Mouse (Mus musculus): Measurements from ENCODE around the gene Ppa1.

Ppa1 gene

DNA sequence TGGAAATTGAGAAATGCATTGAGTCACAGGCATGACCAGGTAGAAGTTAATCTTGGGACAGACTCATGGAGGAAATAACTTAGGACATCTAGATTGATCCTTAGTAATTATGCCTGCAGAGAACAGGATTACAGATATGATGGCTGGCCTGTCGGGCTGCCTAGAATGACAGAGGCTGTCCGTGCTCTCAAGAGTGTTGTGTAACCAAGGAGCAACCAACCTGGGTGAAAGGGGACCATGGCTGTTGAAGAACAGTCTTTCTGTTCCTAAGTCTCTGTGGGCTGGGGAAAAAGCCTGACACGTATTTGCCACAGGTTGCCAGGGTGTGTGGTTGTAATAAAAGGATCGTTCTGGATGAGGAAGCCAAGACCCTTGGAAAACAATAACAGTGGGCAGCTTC is 8.0 kb upstream of the Ppa1 start:
- DNase-seq (ENCODE audit: low read depth in 2 of 2, low spot score in 2 of 2): no peak

DNA sequence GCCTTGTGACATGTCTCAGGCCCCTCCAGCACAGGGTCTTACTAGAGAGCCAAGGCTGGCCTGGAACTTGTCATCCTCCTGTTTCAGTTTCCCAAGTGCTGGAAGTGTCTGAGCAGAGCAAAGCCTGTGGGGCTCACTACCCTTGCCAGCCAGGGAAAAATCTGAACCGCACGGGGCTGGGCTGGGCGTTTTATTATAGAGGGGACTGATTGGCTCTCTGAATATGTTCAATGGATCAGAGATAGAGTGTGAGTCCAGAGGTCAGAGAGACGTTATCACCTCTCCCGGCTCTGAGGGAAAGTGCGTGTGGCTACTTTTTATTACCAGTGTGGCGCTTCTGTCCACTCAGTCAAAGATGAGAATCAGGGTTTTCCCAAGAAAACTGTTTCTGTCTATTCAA is 1.8 kb upstream of the Ppa1 start:
- DNase-seq (ENCODE audit: low read depth in 2 of 2, low spot score in 2 of 2): no peak

DNA sequence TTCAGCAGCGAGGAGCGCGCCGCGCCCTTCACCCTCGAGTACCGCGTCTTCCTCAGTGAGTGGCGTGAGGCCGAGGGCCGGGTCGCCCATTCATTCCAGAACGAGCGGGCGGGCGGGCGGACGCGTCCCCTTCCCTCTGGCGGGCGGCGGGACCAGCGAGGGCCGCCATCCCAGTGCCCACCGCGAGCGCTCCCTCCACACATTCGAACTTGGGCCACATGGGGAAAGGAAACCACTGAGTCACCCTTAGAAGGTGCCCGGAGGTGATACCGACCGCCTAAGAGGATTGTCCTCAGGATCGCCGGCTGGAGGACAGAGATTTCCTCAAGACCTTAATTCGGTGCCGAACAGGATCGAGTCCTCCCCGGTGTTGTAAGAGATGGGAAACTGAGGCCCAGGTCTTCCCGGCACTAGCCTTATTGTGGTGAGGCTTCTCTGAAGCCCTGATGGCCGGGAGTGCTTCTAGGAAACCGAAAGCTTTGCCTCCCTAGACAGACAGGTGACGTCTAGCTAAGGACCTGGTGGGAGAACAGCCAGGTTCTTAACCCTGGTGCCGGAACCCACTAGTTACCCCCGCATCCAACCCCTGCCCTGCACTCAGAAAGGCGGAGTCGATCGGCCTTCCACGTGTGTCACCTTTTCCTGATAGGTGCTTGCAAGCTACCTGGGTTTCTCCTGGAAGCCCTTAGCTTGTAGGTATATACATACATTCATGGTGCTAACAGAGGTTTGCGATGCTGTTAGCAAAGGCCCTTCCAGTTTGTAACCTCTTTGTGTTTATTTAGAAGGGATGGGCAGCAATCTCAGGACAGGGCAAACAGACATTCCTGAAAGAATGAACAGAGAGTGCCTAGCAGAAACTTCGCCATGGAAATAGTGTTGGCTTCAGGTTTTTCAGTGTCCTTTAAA is 639 bp downstream of the Ppa1 start:
- peak in 1 of 2 experiments; percentile 14 for DNase-seq (ENCODE audit: low read depth in 2 of 2, low spot score in 2 of 2)

DNA sequence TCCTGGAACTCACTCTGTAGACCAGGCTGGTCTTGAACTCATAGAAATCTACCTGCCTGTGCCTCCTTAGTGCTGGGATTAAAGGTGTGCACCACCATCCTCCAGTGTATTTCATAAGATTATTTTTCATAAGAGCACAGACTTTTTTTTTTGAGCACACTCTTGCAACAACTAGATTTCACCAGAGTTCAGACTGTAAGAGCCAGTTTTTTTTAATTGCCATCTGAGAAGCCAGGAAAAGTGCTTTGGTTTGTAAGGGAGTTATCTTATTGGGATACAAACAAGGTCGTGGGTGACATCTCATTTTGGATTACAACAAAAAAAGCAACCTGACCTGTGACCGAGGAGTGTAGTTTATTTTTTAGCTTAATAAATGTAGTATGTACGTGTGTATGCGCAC is 5.8 kb downstream of the Ppa1 start:
- DNase-seq (ENCODE audit: low read depth in 2 of 2, low spot score in 2 of 2): no peak

DNA sequence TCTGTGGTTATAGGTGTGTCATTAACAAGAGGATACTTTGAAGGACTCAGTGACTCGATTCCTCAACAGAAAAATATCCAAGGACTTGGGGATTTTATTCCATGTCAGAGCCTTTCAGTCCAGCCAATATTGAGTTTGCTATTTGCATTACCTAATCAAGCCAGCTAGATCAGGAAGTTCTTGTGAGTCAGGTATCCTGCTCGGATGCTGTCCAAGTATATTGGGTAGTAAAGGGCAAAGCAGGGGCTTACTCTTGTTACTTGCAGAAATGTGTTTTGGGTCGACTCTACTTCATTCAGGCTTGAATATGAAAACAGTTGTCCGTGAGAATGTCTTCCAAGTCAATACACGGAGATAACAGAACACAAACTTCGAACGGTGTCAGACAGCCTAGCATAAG is 6.3 kb downstream of the Ppa1 start:
- no peak for DNase-seq (ENCODE audit: low read depth in 2 of 2, low spot score in 2 of 2)

DNA sequence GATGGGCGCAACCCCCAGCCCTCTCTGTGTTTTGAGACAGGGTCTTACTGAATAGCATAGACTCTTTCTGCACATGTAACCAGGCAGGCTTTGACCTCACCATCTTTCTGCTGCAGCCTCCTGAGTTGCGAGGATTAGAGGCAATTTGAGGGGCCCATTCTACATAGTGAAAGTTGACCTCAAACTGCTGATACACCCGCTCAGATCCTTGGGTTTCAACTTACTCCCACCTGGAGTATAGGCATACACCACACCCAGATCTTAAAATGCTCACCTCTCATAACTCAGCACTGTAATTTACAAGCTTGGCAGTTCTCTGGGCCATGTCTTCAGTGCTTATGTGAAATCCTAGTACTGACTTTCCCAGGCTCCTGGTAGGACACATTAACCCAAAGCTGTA is 6.8 kb downstream of the Ppa1 start:
- no peak for DNase-seq (ENCODE audit: low read depth in 2 of 2, low spot score in 2 of 2)

DNA sequence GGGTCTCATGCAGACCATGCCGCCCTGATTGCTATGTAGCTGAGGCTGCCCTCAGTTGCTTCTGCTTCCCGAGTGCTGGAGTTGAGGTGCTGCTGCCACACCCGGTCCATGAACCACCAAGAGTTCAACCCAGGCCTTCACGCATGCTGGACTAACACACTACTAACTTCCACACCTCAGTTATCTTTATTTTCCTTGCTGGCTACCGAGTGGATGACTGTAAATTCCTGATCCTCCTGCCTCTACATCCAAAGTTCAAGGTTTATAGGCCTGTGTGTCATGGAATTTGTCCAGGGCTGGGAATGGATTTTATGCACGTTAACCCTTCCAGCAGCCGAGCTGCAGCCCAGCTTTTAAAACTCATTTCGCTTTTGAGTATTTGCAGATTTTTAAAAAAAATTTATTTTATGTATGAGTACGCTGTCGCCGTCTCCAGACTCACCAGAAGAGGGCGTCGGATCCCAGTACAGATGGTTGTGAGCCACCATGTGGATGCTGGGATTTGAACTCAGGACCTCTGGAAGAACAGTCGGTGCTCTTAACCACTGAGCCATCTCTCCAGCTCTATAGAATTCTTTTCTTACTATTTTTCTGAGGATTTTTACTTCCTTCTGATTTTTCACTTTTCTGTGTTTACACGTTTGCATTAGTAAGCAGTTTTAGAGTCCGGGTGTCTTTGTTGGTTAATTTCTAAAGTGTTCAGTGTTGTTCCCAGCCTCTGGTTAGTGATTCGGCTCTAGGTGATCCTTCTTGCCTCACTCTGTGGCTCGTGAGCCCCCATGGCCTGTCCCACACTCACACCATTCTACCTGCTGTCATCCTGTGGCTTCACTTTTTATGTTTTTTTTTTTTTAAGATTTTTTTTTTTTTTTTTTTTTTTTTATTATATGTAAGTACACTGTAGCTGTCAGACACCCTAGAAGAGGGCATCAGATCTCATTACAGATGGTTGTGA is 8.9 kb downstream of the Ppa1 start:
- no peak for DNase-seq (ENCODE audit: low read depth in 2 of 2, low spot score in 2 of 2)

DNA sequence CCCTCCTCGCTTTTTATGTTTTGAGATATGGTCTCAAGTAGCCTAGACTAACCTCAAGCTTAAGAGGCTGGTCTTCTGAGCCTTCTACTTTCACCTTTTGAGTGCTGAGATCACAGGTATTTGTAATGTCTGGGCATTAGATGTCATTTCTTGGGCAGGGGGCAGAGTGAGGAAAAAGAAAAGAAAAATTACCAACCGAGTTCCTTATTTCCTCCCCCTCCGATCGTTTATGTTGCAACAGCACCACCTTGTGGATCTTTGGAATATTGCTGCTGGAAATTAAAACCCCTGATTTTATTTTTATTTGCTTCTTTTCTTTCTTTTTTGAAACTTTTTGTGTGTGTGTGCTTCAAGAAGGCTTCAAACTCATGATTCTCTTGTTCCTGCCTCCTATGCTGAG is 9.6 kb downstream of the Ppa1 start:
- DNase-seq (ENCODE audit: low read depth in 2 of 2, low spot score in 2 of 2): peak; percentile 45 to 55

DNA sequence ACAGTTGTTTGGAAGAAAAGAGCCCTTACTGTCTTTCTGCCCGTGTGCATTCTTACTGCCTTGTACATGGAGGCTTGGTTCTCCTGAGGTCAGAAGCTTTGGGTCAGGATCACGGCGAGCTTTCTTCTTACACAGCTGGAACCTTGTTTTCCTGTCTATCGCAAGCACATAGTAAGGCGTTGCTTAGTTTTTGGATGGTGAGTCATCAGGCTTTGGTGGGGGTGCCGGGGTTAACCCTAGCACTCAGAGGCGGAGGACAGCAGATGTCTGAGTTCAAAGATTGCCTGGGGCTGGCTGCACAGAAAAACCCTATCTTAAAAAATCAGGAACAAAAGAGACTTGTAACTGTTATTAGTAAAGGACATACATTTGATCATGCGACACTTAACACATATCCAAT is 13.5 kb downstream of the Ppa1 start:
- DNase-seq (ENCODE audit: low read depth in 2 of 2, low spot score in 2 of 2): no peak

DNA sequence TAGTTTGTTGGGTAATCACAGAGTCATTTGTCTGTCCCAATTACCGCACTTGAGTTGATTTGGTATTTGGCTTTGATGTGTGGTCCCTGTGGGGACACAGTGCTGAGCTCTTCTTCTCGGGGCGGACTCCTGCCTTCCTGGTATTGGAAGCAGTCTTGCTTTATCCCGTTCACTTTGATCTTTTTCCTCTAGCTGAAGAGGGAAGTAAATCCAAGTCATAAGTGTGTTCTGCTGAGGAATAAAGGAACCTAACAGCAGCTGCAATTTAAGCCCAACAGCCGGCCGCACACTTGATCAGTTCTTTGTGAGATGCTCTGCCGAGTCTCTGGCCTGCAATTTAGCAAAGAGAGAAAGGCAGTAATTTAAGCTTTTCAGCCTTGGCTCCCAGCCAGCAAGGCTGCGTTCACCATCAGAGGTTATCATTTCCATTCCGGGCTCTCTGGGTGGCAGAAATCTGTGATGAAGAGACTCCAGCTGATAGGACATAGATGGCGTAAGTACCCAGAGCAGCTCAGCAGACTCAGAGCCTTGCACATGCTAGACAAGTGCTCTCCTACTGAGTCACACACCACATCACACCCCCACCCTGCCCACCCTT is 14.1 kb downstream of the Ppa1 start:
- DNase-seq (ENCODE audit: low read depth in 2 of 2, low spot score in 2 of 2): no peak

DNA sequence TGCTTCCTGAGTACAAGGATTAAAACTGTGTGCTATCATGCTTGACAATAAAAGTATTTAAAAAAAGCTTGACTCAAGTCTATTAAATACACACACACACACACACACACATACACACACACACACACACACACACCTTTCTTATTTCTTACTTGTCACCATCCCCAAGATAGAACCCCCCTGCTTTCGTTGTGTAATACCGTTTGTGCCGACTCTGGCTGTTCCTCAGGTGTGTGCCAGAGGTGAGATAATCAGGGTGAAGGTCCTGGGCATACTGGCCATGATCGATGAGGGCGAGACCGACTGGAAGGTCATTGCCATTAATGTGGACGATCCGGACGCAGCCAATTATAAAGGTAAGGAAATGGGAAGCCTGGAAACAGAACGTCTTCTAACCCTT is 16.8 kb downstream of the Ppa1 start:
- no peak for DNase-seq (ENCODE audit: low read depth in 2 of 2, low spot score in 2 of 2)

DNA sequence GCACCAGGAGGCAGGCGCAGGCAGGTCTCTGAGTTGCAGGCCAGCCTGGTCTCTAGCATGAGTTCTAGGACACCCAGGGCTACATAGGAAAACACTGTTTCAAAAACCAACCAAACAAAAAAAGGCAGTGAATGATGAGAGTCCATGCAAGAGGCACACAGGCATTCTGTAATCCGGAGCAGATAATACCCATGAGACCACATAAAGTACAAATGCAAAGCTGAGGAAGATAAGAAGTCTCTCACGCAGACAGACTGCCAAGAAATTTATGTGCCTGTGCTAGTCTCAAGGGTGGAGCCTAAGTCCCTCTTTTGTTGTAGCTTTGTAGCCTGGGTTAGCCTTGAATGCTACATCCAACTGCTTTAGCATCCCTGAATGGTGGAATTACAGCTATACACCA is 17.3 kb downstream of the Ppa1 start:
- DNase-seq (ENCODE audit: low read depth in 2 of 2, low spot score in 2 of 2): no peak

DNA sequence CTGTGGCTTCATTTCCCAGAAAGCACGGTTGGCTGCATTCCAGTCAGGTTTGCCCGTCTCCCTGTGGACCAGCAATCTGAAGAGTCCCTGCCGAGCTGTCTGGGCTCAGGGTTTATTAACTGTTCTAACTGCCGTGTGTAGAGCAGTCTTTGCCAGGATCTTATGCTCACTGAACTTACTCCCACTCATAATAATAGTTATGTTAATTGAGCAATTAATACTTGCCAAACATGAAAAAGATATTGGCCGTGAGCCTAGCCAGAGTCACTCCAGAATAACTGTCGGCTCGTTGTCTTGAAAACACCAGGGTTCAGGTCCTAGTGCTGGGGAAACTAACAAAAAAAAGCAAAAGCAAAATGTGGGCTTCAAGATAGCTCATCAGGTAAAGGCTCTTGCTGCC is 20.9 kb downstream of the Ppa1 start:
- no peak for DNase-seq (ENCODE audit: low read depth in 2 of 2, low spot score in 2 of 2)

DNA sequence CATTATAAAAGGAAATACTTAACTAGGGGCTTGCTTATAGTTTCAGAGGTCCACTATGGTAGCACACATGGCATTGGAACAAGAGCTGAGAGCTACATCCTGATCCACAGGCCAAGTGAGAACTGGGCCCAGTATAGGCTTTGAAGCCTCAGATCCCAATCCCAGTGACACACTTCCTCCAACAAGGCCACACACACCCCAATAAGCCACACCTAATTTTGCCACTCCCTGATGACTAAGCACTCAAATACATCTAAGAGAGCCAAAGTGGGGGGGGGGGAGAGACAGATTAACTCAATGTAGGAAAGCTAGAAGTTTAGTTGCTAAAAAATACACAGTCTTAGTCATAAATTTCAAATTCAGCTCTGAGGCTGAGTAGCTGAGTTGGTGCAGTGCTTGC is 21.5 kb downstream of the Ppa1 start:
- no peak for DNase-seq (ENCODE audit: low read depth in 2 of 2, low spot score in 2 of 2)

DNA sequence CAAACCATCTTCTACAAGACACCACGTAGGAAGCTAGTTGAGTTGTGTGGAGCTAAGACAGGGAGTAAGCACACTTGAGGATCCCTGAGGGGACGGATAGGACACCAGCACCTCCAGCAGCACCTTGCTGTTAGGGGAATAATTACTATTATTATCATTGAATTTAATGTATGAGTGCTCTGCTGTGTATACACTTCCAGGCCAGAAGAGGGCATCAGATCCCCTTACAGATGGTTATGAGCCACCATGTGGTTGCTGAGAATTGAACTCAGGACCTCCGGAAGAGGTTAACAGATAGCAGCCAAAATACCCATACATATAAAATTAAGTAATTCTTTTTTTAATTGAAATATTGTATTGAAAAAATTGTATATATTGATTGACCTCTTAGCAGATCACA is 22.4 kb downstream of the Ppa1 start:
- no peak for DNase-seq (ENCODE audit: low read depth in 2 of 2, low spot score in 2 of 2)

DNA sequence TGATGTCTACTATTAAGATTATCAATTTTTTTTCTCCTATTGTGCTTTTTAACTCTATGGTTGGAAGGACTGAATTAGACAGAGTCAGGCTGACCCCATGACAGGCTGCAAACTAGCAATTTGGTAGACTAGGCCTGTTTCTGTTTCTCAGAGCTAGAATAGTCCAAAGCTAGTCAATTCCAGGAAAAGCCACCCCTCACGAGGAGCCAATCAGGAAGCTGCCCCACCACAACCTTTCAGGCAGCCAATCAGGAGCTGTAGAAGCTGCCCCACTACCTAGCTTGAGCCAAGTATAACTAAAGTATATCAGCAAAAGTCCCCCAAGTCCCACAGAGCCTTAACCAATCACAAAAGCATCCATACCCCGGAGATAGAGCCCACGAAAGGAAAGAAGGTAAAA is 27.6 kb downstream of the Ppa1 start:
- DNase-seq (ENCODE audit: low read depth in 2 of 2, low spot score in 2 of 2): no peak

DNA sequence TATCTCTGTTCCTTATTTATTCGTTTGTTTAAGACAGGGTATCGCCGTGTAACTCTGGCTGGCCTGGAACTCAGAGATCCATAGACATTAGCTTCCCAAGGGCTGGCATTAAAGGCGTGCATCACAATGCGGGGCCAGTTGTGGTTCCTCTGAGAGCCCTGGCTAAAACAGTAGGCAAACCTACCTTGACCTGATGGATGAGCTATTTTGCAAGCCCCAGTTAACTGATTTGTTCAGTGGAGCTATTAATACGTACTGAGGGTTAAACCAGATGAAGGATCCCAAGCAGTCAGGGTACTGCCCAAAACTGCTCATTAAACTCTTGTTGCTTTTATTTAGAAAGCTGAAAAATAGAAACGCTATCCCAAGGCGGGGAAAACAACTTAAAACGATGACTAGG is 31.2 kb downstream of the Ppa1 start:
- no peak for DNase-seq (ENCODE audit: low read depth in 2 of 2, low spot score in 2 of 2)

DNA sequence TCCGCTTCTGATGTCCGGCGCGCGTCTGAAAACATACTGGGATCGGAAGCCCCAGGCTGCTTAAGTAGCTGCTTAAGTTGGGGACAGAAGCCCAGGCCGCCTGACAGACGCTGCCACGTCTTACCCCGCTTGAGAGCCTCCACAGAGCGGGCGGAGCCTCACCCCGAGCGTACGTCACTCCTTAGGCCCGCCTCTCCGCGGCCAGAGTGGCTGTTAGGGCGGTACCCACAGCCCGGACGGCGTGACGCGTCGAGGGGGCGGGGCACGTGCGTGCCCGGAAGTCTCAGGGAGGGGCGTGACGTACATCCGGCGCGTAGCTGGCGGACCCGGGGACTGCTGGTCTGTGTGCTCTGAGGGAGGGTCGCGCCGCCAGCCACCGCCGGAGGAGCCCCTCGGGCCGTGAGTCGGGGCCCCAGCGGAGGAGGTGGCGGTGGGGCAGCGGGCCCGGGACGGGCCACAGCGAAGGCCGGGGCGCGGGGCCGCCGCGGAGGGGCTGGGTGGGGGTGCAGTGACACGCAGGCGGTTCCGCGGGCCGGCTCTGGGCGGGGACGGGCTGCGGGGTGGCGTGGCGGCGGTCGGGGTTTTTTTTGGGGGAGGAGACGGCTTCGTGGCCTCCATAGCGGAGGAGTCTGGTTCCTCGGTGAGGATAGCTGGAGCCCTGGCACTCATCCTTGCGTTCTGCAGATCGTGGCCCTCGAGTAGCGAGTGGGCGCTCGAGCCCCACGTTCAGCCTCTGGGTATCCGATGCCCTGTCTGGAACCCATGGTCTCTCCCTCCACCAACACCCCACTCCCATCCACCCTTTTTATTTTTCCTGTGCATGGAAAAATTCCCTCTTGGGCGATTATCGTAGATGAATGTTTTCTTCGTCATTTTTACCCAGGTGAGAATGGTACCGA is 31.9 kb downstream of the Ppa1 start, which contains the start of gene Sar1a:
Gene Sar1a (plus strand): TSS at position 285 of the 899 bp plus-strand sequence.
- DNase-seq (ENCODE audit: low read depth in 2 of 2, low spot score in 2 of 2): peak; percentile 97 to 99

DNA sequence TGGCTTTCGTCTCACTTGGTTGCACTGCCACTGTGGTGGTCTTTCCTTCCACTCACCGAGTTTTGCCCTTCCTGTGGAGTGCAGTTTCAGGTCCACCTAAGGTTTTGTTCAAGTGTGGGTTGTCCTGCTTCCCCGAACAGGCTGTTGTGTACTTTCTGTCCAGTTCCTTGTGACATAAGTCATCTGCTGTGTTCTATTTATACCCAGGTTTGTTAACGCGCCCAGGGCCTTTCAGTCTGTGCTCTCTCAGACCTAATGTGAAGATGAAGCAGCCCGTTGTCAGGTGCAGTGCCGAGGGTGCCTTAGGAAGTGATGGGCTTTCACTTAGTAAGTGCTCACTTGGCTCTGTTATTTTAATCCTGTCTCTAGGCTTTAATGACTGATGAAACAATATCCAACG is 41.1 kb downstream of the Ppa1 start:
- DNase-seq (ENCODE audit: low read depth in 2 of 2, low spot score in 2 of 2): no peak

DNA sequence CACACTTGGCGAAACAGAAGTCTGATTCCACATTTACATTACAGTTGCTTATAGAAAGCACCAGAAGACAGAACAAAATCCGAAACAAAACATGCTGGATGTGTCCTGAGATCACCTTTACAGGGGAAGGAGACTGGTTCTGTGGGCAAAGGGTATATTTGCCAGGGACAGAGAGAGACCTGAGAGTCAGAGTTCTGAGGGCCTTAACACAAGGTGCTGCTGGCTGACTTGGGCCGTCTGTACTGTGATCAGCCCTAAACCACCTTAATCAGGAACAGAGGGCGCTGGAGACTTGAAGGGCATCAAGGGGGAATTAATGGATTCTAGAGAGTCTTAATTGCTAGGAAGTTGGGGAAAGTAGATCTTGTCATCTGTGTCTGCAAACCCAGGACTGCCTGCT is 45.2 kb downstream of the Ppa1 start:
- no peak for DNase-seq (ENCODE audit: low read depth in 2 of 2, low spot score in 2 of 2)
